Mouse (Mus musculus): ENCODE results near the gene Fbxw15.

DNA sequence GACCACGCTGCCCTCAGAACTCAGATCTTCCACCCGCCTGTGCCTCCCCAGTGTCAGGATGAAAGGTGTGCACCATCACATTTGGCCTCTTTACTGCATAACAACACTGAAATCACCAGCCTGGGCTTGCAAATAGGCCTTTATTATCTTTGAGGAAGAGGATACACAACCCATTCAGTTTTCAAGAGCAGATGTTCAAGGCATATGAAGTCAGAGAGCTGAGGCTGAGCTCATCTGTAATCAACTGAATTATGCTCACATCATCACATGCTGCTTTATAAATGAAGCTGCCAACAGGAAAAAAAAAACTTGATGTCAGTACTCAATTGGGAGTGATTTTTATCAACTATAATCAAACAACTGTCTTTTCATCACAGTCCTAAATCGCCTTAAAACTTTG lies 15.6 kb downstream of the Fbxw15 start:
- TF ChIP-seq GATA1 (IDR thresholded peaks at IDR 0.05; ENCODE audit: low read length) = no peak
- no peak for TF ChIP-seq TAL1 (IDR thresholded peaks at IDR 0.05; ENCODE audit: low read length)

All from erythroblast, embryonic 14.5 days (primary cell).